16 mouse cellular contexts compared by ENCODE assay signal in genomic region chr13:104553329-104553728, GRCm38 (mm10).
"Had no signal": no experiment of that assay in that cellular context is flagged by ENCODE, and none has a peak within 500 bp of the region (broad histone marks: within the 10 kb centered on the region; RNA-seq: fewer than 3 reads in every experiment).

No protein-coding gene starts in this region.

- H3K27ac ChIP-seq: lung, embryonic 15.5 days; macrophage; midbrain, embryonic 13.5 days; midbrain, embryonic 15.5 days; neural tube, embryonic 12.5 days had no signal

- H3K9ac ChIP-seq: liver, postnatal 0 days; lung, embryonic 15.5 days; midbrain, embryonic 13.5 days; midbrain, embryonic 15.5 days; neural tube, embryonic 12.5 days had no signal

- ATAC-seq: liver, postnatal 0 days; lung, postnatal 0 days; midbrain, embryonic 13.5 days; midbrain, embryonic 15.5 days had no signal

- H3K4me3 ChIP-seq: lung, embryonic 15.5 days; megakaryocyte, embryonic 14.5 days; midbrain, embryonic 13.5 days; midbrain, embryonic 15.5 days; neural tube, embryonic 12.5 days had no signal

- DNase-seq: liver, postnatal 0 days; lung, adult 2 months; lung, postnatal 14 days; lung, postnatal 36 days; right cerebral cortex, postnatal 14 days; thymus, adult 2 months; thymus, postnatal 25 days; thymus, postnatal 4 days had no signal

- H3K27me3 ChIP-seq: lung, embryonic 15.5 days; midbrain, embryonic 13.5 days; midbrain, embryonic 15.5 days; neural tube, embryonic 12.5 days had no signal

- H3K4me1 ChIP-seq: lung, embryonic 15.5 days; midbrain, embryonic 13.5 days; midbrain, embryonic 15.5 days; neural tube, embryonic 12.5 days had no signal

- H3K4me2 ChIP-seq: lung, embryonic 15.5 days; midbrain, embryonic 11.5 days; midbrain, embryonic 13.5 days; midbrain, embryonic 15.5 days; neural tube, embryonic 12.5 days had no signal

- H3K9me3 ChIP-seq: lung, embryonic 15.5 days; megakaryocyte, embryonic 14.5 days; midbrain, embryonic 13.5 days; midbrain, embryonic 15.5 days; neural tube, embryonic 12.5 days had no signal

- H3K36me3 ChIP-seq: lung, embryonic 15.5 days; midbrain, embryonic 13.5 days; midbrain, embryonic 15.5 days; neural tube, embryonic 12.5 days had no signal
